Mouse (Mus musculus): ENCODE data around the gene Ech1.

- TF ChIP-seq ZC3H11A (IDR thresholded peaks at IDR 0.05; ENCODE audit: borderline replicate concordance, low read depth, low read length) (no peak), HCFC1 (IDR thresholded peaks at IDR 0.05; ENCODE audit: borderline replicate concordance, insufficient read depth, low read length) (no peak), MAFK (IDR thresholded peaks at IDR 0.05; ENCODE audit: insufficient read depth, low read depth, low read length) (no peak), ZNF384 (IDR thresholded peaks at IDR 0.05; ENCODE audit: low read depth, low read length) (no peak)
Measured at GRCm38 (mm10) chr7:28817524-28817923, 7.5 kb upstream of the Ech1 start.

Data from ES-E14 (cell line).